Mouse (Mus musculus): ENCODE results near the gene Dennd4b. TPM values are rescaled to one million over a fixed set of nuclear protein-coding genes. Genes with fewer than 3 reads are reported as not detected.

The Dennd4b gene
- polyA plus RNA-seq, 1 experiment: 6.6 TPM

GRCm38 (mm10) chr3:90290602-90291001 lies 25.6 kb downstream of the Dennd4b start:
- Histone ChIP-seq H3K4me2 (ENCODE audit: low read depth) (no peak overlapping the region), H3K79me2 (ENCODE audit: control insufficient read depth, insufficient read depth) (peaks cover 22% of the 10 kb centered on the region), H3ac (ENCODE audit: control insufficient read depth, insufficient read length) (no peak overlapping the region), H3K27me3 (ENCODE audit: control insufficient read depth, insufficient read depth, insufficient read length) (no peaks in the 10 kb centered on the region), H3K4me3 (no peak overlapping the region), H3K36me3 (ENCODE audit: control insufficient read depth, insufficient read depth) (no peaks in the 10 kb centered on the region)
- no peak for TF ChIP-seq REST (IDR thresholded peaks at IDR 0.05; ENCODE audit: insufficient read depth, insufficient read length)

GRCm38 (mm10) chr3:90291982-90292344 lies 27.0 kb downstream of the Dennd4b start:
- Histone ChIP-seq H3K79me2 (ENCODE audit: control insufficient read depth, insufficient read depth) (peaks cover 35% of the 10 kb centered on the region), H3K36me3 (ENCODE audit: control insufficient read depth, insufficient read depth) (no peaks in the 10 kb centered on the region), H3K4me2 (ENCODE audit: low read depth) (peak overlapping the region; percentile 93), H3ac (ENCODE audit: control insufficient read depth, insufficient read length) (no peak overlapping the region), H3K27me3 (ENCODE audit: control insufficient read depth, insufficient read depth, insufficient read length) (no peaks in the 10 kb centered on the region), H3K4me3 (peak overlapping the region; percentile 90)
- no peak for TF ChIP-seq TCF3 (IDR thresholded peaks at IDR 0.05; ENCODE audit: insufficient read length, low read depth)
- TF ChIP-seq MYOD1 (IDR thresholded peaks at IDR 0.05; ENCODE audit: control insufficient read depth in 1 of 3, insufficient read length in 2 of 3, low read depth in 2 of 3): no peak
- TF ChIP-seq MYOG (IDR thresholded peaks at IDR 0.05; ENCODE audit: control insufficient read depth in 1 of 3, insufficient read depth in 1 of 3, insufficient read length in 2 of 3, low read depth in 2 of 3): no peak
- no peak for TF ChIP-seq TCF12 (IDR thresholded peaks at IDR 0.05; ENCODE audit: insufficient read depth, poor library complexity, severe bottlenecking)
- no peak for TF ChIP-seq CEBPB (IDR thresholded peaks at IDR 0.05; ENCODE audit: insufficient read depth, poor library complexity, severe bottlenecking)
- TF ChIP-seq MAX (IDR thresholded peaks at IDR 0.05; ENCODE audit: low read depth): no peak
- TF ChIP-seq REST (IDR thresholded peaks at IDR 0.05; ENCODE audit: insufficient read depth, insufficient read length): no peak
- no peak for TF ChIP-seq USF1 (IDR thresholded peaks at IDR 0.05; ENCODE audit: low read depth)
- TF ChIP-seq SRF (IDR thresholded peaks at IDR 0.05; ENCODE audit: control insufficient read depth, insufficient read length, low read depth): no peak

GRCm38 (mm10) chr3:90292345-90293275 lies 27.6 kb downstream of the Dennd4b start, which contains the start of gene Gatad2b:
Gatad2b (plus strand) TSS chr3:90293178.
- Histone ChIP-seq H3ac (ENCODE audit: control insufficient read depth, insufficient read length) (peak within 1 kb of the TSS; percentile 77), H3K79me2 (ENCODE audit: control insufficient read depth, insufficient read depth) (peaks cover 42% of the 10 kb centered on the region), H3K4me3 (peak within 1 kb of the TSS; percentile 90), H3K27me3 (ENCODE audit: control insufficient read depth, insufficient read depth, insufficient read length) (no peaks in the 10 kb centered on the region), H3K4me2 (ENCODE audit: low read depth) (peak within 1 kb of the TSS; percentile 93), H3K36me3 (ENCODE audit: control insufficient read depth, insufficient read depth) (no peaks in the 10 kb centered on the region)
- TF ChIP-seq SRF (IDR thresholded peaks at IDR 0.05; ENCODE audit: control insufficient read depth, insufficient read length, low read depth) (peak; percentile 6), MAX (IDR thresholded peaks at IDR 0.05; ENCODE audit: low read depth) (no peak), POLR2A (IDR thresholded peaks at IDR 0.05; ENCODE audit: insufficient read length, low read depth) (peak; percentile 57), POLR2AphosphoS2 (IDR thresholded peaks at IDR 0.05; ENCODE audit: insufficient read length, low read depth) (peak; percentile 40)

GRCm38 (mm10) chr3:90293352-90294063 lies 28.5 kb downstream of the Dennd4b start:
- peak overlapping the region; percentile 89 for H3K4me2 ChIP-seq (ENCODE audit: low read depth)
- H3K79me2 ChIP-seq (ENCODE audit: control insufficient read depth, insufficient read depth): peaks cover 51% of the 10 kb centered on the region
- H3K36me3 ChIP-seq (ENCODE audit: control insufficient read depth, insufficient read depth): no peaks in the 10 kb centered on the region
- no peaks in the 10 kb centered on the region for H3K27me3 ChIP-seq (ENCODE audit: control insufficient read depth, insufficient read depth, insufficient read length)
- peak overlapping the region; percentile 77 for H3ac ChIP-seq (ENCODE audit: control insufficient read depth, insufficient read length)
- H3K4me3 ChIP-seq: peak overlapping the region; percentile 90
- TF ChIP-seq POLR2A (IDR thresholded peaks at IDR 0.05; ENCODE audit: insufficient read length, low read depth): peak; percentile 24
- TF ChIP-seq REST (IDR thresholded peaks at IDR 0.05; ENCODE audit: insufficient read depth, insufficient read length): no peak

- H3K79me2 ChIP-seq (ENCODE audit: control insufficient read depth, insufficient read depth): peaks cover 56% of the 10 kb centered on the region
- peak overlapping the region; percentile 90 for H3K4me3 ChIP-seq
- no peaks in the 10 kb centered on the region for H3K27me3 ChIP-seq (ENCODE audit: control insufficient read depth, insufficient read depth, insufficient read length)
- no peak for TF ChIP-seq POLR2AphosphoS2 (IDR thresholded peaks at IDR 0.05; ENCODE audit: insufficient read length, low read depth)
- H3K4me2 ChIP-seq (ENCODE audit: low read depth): peak overlapping the region; percentile 89
- no peaks in the 10 kb centered on the region for H3K36me3 ChIP-seq (ENCODE audit: control insufficient read depth, insufficient read depth)
- peak overlapping the region; percentile 77 for H3ac ChIP-seq (ENCODE audit: control insufficient read depth, insufficient read length)
Observed at GRCm38 (mm10) chr3:90294064-90294440, 29.1 kb downstream of the Dennd4b start.

GRCm38 (mm10) chr3:90294651-90295050 lies 29.7 kb downstream of the Dennd4b start:
- TF ChIP-seq POLR2A (IDR thresholded peaks at IDR 0.05; ENCODE audit: insufficient read length, low read depth) (no peak), POLR2AphosphoS2 (IDR thresholded peaks at IDR 0.05; ENCODE audit: insufficient read length, low read depth) (no peak), TCF3 (IDR thresholded peaks at IDR 0.05; ENCODE audit: insufficient read length, low read depth) (no peak), REST (IDR thresholded peaks at IDR 0.05; ENCODE audit: insufficient read depth, insufficient read length) (no peak), SRF (IDR thresholded peaks at IDR 0.05; ENCODE audit: control insufficient read depth, insufficient read length, low read depth) (no peak), USF1 (IDR thresholded peaks at IDR 0.05; ENCODE audit: low read depth) (no peak), MYOD1 (IDR thresholded peaks at IDR 0.05; ENCODE audit: control insufficient read depth in 1 of 3, insufficient read length in 2 of 3, low read depth in 2 of 3) (no peak), CEBPB (IDR thresholded peaks at IDR 0.05; ENCODE audit: insufficient read depth, poor library complexity, severe bottlenecking) (no peak), MAX (IDR thresholded peaks at IDR 0.05; ENCODE audit: low read depth) (no peak), TCF12 (IDR thresholded peaks at IDR 0.05; ENCODE audit: insufficient read depth, poor library complexity, severe bottlenecking) (no peak), MYOG (IDR thresholded peaks at IDR 0.05; ENCODE audit: control insufficient read depth in 1 of 3, insufficient read depth in 1 of 3, insufficient read length in 2 of 3, low read depth in 2 of 3) (no peak), E2F4 (IDR thresholded peaks at IDR 0.05; ENCODE audit: insufficient read depth) (no peak)

More at GRCm38 (mm10) chr3:90294651-90295050, 29.7 kb downstream of the Dennd4b start:
- peak overlapping the region; percentile 89 for H3K4me2 ChIP-seq (ENCODE audit: low read depth)
- H3K36me3 ChIP-seq (ENCODE audit: control insufficient read depth, insufficient read depth): no peaks in the 10 kb centered on the region
- H3K79me2 ChIP-seq (ENCODE audit: control insufficient read depth, insufficient read depth): peaks cover 62% of the 10 kb centered on the region
- peak overlapping the region; percentile 90 for H3K4me3 ChIP-seq
- H3K27me3 ChIP-seq (ENCODE audit: control insufficient read depth, insufficient read depth, insufficient read length): no peaks in the 10 kb centered on the region
- peak overlapping the region; percentile 77 for H3ac ChIP-seq (ENCODE audit: control insufficient read depth, insufficient read length)

All from myocyte (in vitro differentiated cells).